Mouse (Mus musculus) spleen, adult 2 months (tissue): ENCODE measurements around the gene Zfp385c. TPM values are rescaled to one million over a fixed set of nuclear protein-coding genes. Genes with fewer than 3 reads are reported as not detected.

Experiments used
- DNase-seq, 2 experiments: peaks; one replicate each; pipeline versions ENCODE4 v3.0.0 to v3.0.0-alpha.2; 2012 to 2021; ENCODE audit warnings: low spot score in 2 of 2, low read depth in 1 of 2
- H3K27ac ChIP-seq: fragments of 200-500 bp; 2 replicates; pipeline ENCODE4 v1.5.1; 2012; ENCODE audit warnings: low read length, inconsistent platforms; ENCODE audit not compliant: insufficient read depth
- H3K27me3 ChIP-seq: fragments of 200-500 bp; 2 replicates; pipeline ENCODE4 v1.6.1; 2012; ENCODE audit warnings: mild to moderate bottlenecking, moderate library complexity, low read length, inconsistent platforms; ENCODE audit not compliant: control insufficient read depth, insufficient read depth
- H3K36me3 ChIP-seq: fragments of 200-500 bp; 2 replicates; pipeline ENCODE4 v1.6.1; 2012; ENCODE audit warnings: mild to moderate bottlenecking, low read length, inconsistent platforms; ENCODE audit not compliant: control insufficient read depth, insufficient read depth
- H3K4me1 ChIP-seq: fragments of 200-500 bp; 2 replicates; pipeline ENCODE4 v1.6.1; 2011; ENCODE audit warnings: inconsistent platforms; ENCODE audit not compliant: control insufficient read depth, insufficient read depth, insufficient read length
- H3K4me3 ChIP-seq: fragments of 200-500 bp; 2 replicates; pipeline ENCODE4 v1.5.1; 2011; ENCODE audit warnings: mild to moderate bottlenecking, inconsistent platforms; ENCODE audit not compliant: insufficient read depth, insufficient read length; ENCODE audit errors: extremely low read depth
- CTCF ChIP-seq: fragments of 200-500 bp; IDR thresholded peaks from 2 replicates; pipeline ENCODE4 v1.5.1; 2011; ENCODE audit warnings: mild to moderate bottlenecking, inconsistent platforms; ENCODE audit not compliant: insufficient read depth, insufficient read length, insufficient replicate concordance; ENCODE audit errors: extremely low read depth
- POLR2A ChIP-seq: fragments of 200-500 bp; IDR thresholded peaks from 2 replicates; pipeline ENCODE4 v1.6.1; 2011; ENCODE audit warnings: low read depth, low read length, inconsistent platforms
- WGBS: fragments of 180-500 bp; shearing (Covaris S2); methylation state at CpG from one replicate; pipeline ENCODE4 v1.1.7; 2018; 5-methylcytosine and 5-hydroxymethylcytosine counted together
- polyA plus RNA-seq: library from polyadenylated mRNA; depleted of rRNA; stranded (reverse); fragments of >200 nt; gene quantifications from 2 replicates; pipeline ENCODE4 v1.2.3, GENCODE M21; 2012

The Zfp385c gene
- polyA plus RNA-seq, 1 experiment: 0.50 TPM

DNA sequence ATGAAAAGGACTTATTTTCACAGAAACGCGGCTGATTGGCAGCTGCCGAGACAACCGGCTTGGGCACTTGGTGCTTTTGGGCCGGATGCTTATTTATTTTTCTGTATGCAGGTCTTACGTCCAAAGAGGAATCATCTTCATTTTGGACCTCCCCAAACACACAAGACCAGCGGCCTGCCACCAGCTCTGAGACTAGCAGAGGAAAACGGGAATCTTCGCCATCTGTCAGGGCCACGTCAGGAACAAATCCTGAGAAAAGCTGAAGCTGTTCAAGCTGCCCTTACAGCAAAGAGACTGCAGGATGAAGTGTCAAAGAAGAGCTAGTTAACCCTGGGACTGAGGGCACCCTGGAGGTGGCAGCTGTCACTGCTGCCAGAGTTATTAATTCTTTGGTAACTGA is 86.8 kb downstream of the Zfp385c start:
- H3K36me3 ChIP-seq: peaks cover 12% of the 10 kb centered on the region
- no peak overlapping the region for H3K4me3 ChIP-seq
- DNase-seq: no peak
- TF ChIP-seq CTCF: no peak
- TF ChIP-seq POLR2A: no peak
- no peak overlapping the region for H3K27ac ChIP-seq
- 90% methylated on average over 10 of the region's 10 CpGs for WGBS
- no peaks in the 10 kb centered on the region for H3K27me3 ChIP-seq
- peaks cover 5% of the 10 kb centered on the region; the same call in 1 of the 2 replicates for H3K4me1 ChIP-seq

DNA sequence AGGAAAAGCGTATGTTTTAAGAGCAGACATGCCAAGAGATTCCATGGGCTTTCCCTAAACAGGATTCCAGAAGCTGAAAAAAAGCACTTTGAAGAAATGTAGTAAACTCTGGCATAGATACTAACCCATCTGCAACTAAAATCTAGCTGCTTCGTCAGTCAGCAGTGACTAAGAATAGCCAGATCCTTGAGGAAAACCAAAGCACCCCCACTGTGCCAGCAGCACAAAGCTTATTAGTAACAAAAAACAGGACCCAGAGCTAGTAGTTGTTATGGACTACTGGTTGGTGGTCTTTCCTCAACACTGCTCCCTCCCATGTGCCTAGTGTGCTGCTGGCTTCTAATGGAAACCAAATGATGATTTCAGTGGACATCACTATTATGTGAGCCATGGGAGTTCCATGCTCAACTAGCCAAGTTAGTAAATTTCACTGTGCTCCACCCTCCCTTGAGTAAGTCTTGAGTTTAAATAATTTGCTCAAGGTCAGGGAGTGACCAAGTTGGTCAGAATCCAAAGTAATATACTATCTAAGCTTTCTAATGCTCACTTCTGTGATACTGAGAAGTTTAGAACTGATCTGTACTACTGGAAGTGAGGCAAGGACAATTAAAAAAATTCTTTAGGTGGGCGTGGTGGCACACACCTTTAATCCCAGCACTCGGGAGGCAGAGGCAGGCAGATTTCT is 87.8 kb downstream of the Zfp385c start:
- WGBS: 94% methylated on average over 4 of the region's 4 CpGs
- Histone ChIP-seq H3K27me3 (no peaks in the 10 kb centered on the region), H3K4me1 (peaks cover 5% of the 10 kb centered on the region; the same call in 1 of the 2 replicates), H3K27ac (no peak overlapping the region), H3K36me3 (peaks cover 13% of the 10 kb centered on the region), H3K4me3 (no peak overlapping the region)
- TF ChIP-seq POLR2A (no peak), CTCF (no peak)
- DNase-seq: no peak

DNA sequence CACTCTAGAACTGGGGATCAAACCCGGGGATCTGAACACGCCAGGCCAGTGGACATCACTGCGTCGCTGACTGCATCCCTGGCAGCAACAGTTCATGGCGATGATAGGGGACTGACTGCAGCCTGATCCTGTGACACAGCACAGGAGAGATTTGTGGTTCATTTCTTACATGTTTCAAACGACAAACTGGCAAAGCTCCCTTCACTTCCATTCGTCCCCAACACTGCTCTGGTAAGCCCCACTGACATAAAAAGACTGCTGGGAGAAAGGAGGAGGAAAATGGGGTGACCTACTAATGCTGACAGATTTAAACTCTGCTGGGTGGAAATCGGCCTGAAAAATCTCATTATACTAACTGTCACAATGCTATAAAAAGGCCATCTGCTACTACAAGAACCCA is 88.4 kb downstream of the Zfp385c start:
- no peak for DNase-seq
- Histone ChIP-seq H3K36me3 (peaks cover 15% of the 10 kb centered on the region), H3K27ac (no peak overlapping the region), H3K4me1 (peaks cover 6% of the 10 kb centered on the region; the same call in 1 of the 2 replicates), H3K4me3 (no peak overlapping the region), H3K27me3 (no peaks in the 10 kb centered on the region)
- TF ChIP-seq CTCF (no peak), POLR2A (no peak)
- WGBS: 85% methylated on average over 8 of the region's 8 CpGs

DNA sequence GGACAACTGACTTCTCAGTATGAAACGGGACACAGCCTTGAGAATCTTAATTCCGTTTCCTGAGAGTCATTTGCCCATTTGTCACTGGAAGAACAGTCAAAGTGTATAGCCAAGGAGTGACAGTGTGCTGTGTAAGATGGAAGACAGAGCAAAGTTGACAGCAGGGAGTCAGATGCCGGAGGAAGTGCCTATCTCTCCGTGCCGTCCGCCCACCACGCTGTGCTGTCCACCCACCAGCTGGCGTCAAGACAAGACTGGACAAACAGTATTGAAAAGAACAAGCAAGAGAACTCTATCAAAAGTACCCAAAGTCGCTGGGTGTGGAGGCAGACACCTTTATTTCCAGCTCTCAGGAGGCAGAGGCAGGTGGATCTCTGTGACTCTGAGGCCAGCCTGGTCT is 89.1 kb downstream of the Zfp385c start:
- 0 out of 2 replicates have a peak overlapping the region, but pooled peaks have one; percentile 8 for H3K27ac ChIP-seq
- H3K4me3 ChIP-seq: no peak overlapping the region
- 88% methylated on average over 9 of the region's 9 CpGs for WGBS
- H3K27me3 ChIP-seq: no peaks in the 10 kb centered on the region
- H3K4me1 ChIP-seq: peaks cover 8% of the 10 kb centered on the region; the same call in 1 of the 2 replicates
- no peak for DNase-seq
- H3K36me3 ChIP-seq: peaks cover 14% of the 10 kb centered on the region
- TF ChIP-seq POLR2A: no peak
- TF ChIP-seq CTCF: no peak

DNA sequence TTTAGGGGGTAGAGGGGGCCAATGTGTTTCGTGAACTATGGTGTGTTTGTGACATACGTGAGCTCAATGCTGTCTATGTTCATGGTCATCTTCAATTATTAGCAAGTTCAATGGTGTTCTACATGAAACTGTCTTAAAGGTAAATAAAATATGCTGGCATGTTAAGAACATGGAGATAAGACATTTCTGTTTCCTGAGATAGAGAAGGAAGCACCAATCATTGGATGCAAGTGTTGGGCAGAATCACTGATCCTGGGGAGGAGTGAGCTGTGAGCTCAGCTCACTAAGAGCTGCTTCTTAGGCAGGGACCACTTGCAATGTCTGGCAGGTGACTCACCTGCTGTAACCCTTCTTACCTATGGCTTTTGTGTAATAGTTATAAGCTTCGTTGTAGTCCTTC is 90.9 kb downstream of the Zfp385c start:
- DNase-seq: no peak
- Histone ChIP-seq H3K4me1 (peaks cover 15% of the 10 kb centered on the region), H3K4me3 (no peak overlapping the region), H3K27ac (no peak overlapping the region), H3K36me3 (peaks cover 19% of the 10 kb centered on the region), H3K27me3 (no peaks in the 10 kb centered on the region)
- TF ChIP-seq POLR2A: no peak
- no peak for TF ChIP-seq CTCF
- 92% methylated on average over 3 of the region's 3 CpGs for WGBS

DNA sequence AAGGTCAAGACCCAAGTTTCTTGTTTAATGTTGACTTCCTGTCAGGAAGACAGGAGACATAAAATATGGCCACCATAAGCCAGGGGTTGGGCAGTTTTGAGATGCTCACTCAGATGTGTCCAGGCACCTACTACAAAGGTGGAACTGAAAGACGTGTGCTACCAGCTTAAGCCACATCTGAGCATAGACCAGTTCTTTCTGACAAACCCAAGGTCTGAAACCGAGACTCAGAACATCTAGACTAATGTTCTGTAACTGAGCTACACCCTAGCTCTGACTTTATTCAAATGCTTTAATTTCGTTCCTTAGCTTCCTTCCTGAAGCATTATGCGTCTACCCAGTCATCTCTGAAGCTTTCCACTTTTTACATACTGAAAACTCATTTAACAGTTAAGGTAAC is 94.2 kb downstream of the Zfp385c start:
- Histone ChIP-seq H3K27ac (peak overlapping the region; percentile 87), H3K27me3 (no peaks in the 10 kb centered on the region), H3K36me3 (peaks cover 26% of the 10 kb centered on the region), H3K4me1 (peaks cover 15% of the 10 kb centered on the region), H3K4me3 (no peak overlapping the region)
- WGBS: 36% methylated on average over 4 of the region's 4 CpGs
- TF ChIP-seq CTCF (no peak), POLR2A (no peak)
- DNase-seq: peak in 1 of 2 experiments; percentile 49

DNA sequence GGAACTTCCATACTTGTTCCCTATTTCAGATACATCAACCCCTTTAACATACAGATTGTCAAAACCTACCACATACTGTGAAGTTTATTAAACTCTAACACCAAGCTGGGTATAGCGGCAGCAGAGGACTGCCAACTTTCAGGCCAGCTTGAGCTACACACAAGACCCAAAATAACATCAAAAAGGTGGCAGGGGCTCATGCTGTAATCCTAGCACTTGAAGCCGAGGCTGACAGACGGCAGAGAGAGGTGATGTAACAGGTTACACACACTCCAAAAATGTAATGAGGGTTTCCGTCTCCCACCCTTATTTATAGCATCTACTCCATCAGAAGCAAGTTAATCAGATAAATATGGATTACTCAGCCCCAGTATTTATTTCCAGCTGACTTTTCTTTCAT is 96.7 kb downstream of the Zfp385c start:
- H3K36me3 ChIP-seq: peaks cover 39% of the 10 kb centered on the region
- WGBS: 94% methylated on average over 4 of the region's 4 CpGs

More for the DNA sequence above, 96.7 kb downstream of the Zfp385c start:
- Histone ChIP-seq H3K4me3 (no peak overlapping the region), H3K27ac (no peak overlapping the region), H3K4me1 (peaks cover 15% of the 10 kb centered on the region), H3K27me3 (no peaks in the 10 kb centered on the region)
- TF ChIP-seq CTCF (no peak), POLR2A (no peak)
- DNase-seq: no peak
